Mouse (Mus musculus) limb, embryonic 14.5 days (tissue): ENCODE results near the gene Mettl16. TPM values are rescaled to one million over a fixed set of nuclear protein-coding genes. Genes with fewer than 3 reads are reported as not detected.

Source experiments
- ATAC-seq: fragments of 200-750 bp; cut with Nextera tagmentation; 2 replicates; pipeline ENCODE4 v1.8.0; 2017; ENCODE audit warnings: low read depth, moderate number of reproducible peaks, moderate TSS enrichment; ENCODE audit not compliant: low FRiP score
- DNase-seq: peaks from one replicate; pipeline ENCODE4 v3.0.0-alpha.2; 2015; ENCODE audit warnings: low spot score
- H3K27ac ChIP-seq: fragments of 300-500 bp; sonication (generic); replicated peaks from 2 replicates; pipeline ENCODE4 v1.5.1; 2014; ENCODE audit warnings: low read depth, mild to moderate bottlenecking, low read length, moderate library complexity, mixed read lengths
- H3K27me3 ChIP-seq: fragments of 300-500 bp; sonication (generic); 2 replicates; pipeline ENCODE4 v1.6.1; 2014; ENCODE audit warnings: low read length, mixed read lengths; ENCODE audit not compliant: control insufficient read depth, insufficient read depth
- H3K36me3 ChIP-seq: fragments of 300-500 bp; sonication (generic); 2 replicates; pipeline ENCODE4 v1.6.1; 2014; ENCODE audit warnings: mild to moderate bottlenecking, low read length, moderate library complexity, mixed read lengths; ENCODE audit not compliant: control insufficient read depth, insufficient read depth
- H3K4me1 ChIP-seq: fragments of 300-500 bp; sonication (generic); 2 replicates; pipeline ENCODE4 v1.6.1; 2014; ENCODE audit warnings: antibody characterized with exemption, low read length, mixed read lengths; ENCODE audit not compliant: control insufficient read depth, insufficient read depth
- H3K4me2 ChIP-seq: fragments of 300-500 bp; sonication (generic); replicated peaks from 2 replicates; pipeline ENCODE4 v1.6.1; 2014; ENCODE audit warnings: low read depth, mild to moderate bottlenecking, low read length, moderate library complexity; ENCODE audit not compliant: severe bottlenecking
- H3K4me3 ChIP-seq: fragments of 300-500 bp; sonication (generic); replicated peaks from 2 replicates; pipeline ENCODE4 v1.5.1; 2014; ENCODE audit warnings: low read length
- H3K9ac ChIP-seq: fragments of 300-500 bp; sonication (generic); 2 replicates; pipeline ENCODE4 v1.6.1; 2014; ENCODE audit warnings: mild to moderate bottlenecking, low read depth, low read length, moderate library complexity; ENCODE audit not compliant: severe bottlenecking
- H3K9me3 ChIP-seq: fragments of 300-500 bp; sonication (generic); 2 replicates; pipeline ENCODE4 v1.6.1; 2016; ENCODE audit warnings: low read length; ENCODE audit not compliant: control insufficient read depth
- POLR2A ChIP-seq: fragments of 200-500 bp; IDR thresholded peaks from 2 replicates; pipeline ENCODE4 v1.8.0; 2012; ENCODE audit warnings: inconsistent platforms, mild to moderate bottlenecking, moderate library complexity, borderline replicate concordance; ENCODE audit not compliant: insufficient read depth, insufficient read length; ENCODE audit errors: extremely low read depth
- WGBS: fragments of 180-500 bp; shearing (Covaris S2); extraction: QIAGEN DNeasy Blood & Tissue Kit; methylation state at CpG from one replicate; pipeline ENCODE4 v1.1.7; 2014; 5-methylcytosine and 5-hydroxymethylcytosine counted together
- polyA plus RNA-seq, 2 experiments: library from polyadenylated mRNA; depleted of rRNA in 1 of 2; stranded (reverse) in 1 of 2; unstranded in 1 of 2; fragments of >200 nt; fragmentation: Nextera tagmentation in 1 of 2; extraction: Ambion mirVana in 1 of 2; gene quantifications; 2 replicates each; pipeline versions ENCODE4 v1.2.1 to v1.2.3; 2012 to 2014

Mettl16 gene
- polyA plus RNA-seq, 2 experiments, result 17.0 to 30.9 TPM

GRCm38 (mm10) chr11:74767469-74767868, 3.2 kb upstream of the Mettl16 start:
- H3K4me1 ChIP-seq, result peaks cover 10% of the 10 kb centered on the region
- no peak overlapping the region for H3K9ac ChIP-seq
- no peak for TF ChIP-seq POLR2A
- ATAC-seq, result no peak
- DNase-seq, result no peak
- H3K27ac ChIP-seq, result no peak overlapping the region
- no peaks in the 10 kb centered on the region for H3K36me3 ChIP-seq
- no peaks in the 10 kb centered on the region for H3K27me3 ChIP-seq
- H3K4me3 ChIP-seq, result no peak overlapping the region
- 93% methylated on average over 4 of the region's 4 CpGs for WGBS
- H3K9me3 ChIP-seq, result no peaks in the 10 kb centered on the region
- H3K4me2 ChIP-seq, result no peak overlapping the region

- no peak for TF ChIP-seq POLR2A
- Histone ChIP-seq H3K27ac (no peak overlapping the region), H3K4me3 (no peak overlapping the region), H3K4me2 (no peak overlapping the region), H3K9ac (no peak overlapping the region), H3K36me3 (no peaks in the 10 kb centered on the region), H3K4me1 (peaks cover 10% of the 10 kb centered on the region), H3K27me3 (no peaks in the 10 kb centered on the region), H3K9me3 (no peaks in the 10 kb centered on the region)
- WGBS, result 43% methylated on average over 6 of the region's 6 CpGs
- ATAC-seq, result no peak
- no peak for DNase-seq
Measured at GRCm38 (mm10) chr11:74768045-74768444, 2.6 kb upstream of the Mettl16 start.

GRCm38 (mm10) chr11:74770037-74770436, 593 bp upstream of the Mettl16 start:
- WGBS, result 80% methylated on average over 9 of the region's 9 CpGs
- peak overlapping the region; percentile 79 for H3K4me3 ChIP-seq

GRCm38 (mm10) chr11:74771234-74771633, 604 bp downstream of the Mettl16 start:
- H3K9me3 ChIP-seq, result no peaks in the 10 kb centered on the region
- peaks cover 10% of the 10 kb centered on the region for H3K4me1 ChIP-seq
- TF ChIP-seq POLR2A, result no peak
- peak overlapping the region; percentile 90 for H3K9ac ChIP-seq
- no peak for DNase-seq
- peak overlapping the region; percentile 79 for H3K4me3 ChIP-seq
- 17% methylated on average over 8 of the region's 8 CpGs for WGBS
- ATAC-seq, result no peak
- H3K27ac ChIP-seq, result peak overlapping the region; percentile 95
- H3K4me2 ChIP-seq, result peak overlapping the region; percentile 55
- H3K36me3 ChIP-seq, result peaks cover 30% of the 10 kb centered on the region
- H3K27me3 ChIP-seq, result no peaks in the 10 kb centered on the region

More at GRCm38 (mm10) chr11:74770037-74770436, 593 bp upstream of the Mettl16 start:
- Histone ChIP-seq H3K27ac (peak overlapping the region; percentile 95; the same call in 1 of the 2 replicates), H3K9me3 (no peaks in the 10 kb centered on the region), H3K36me3 (peaks cover 18% of the 10 kb centered on the region), H3K9ac (peak overlapping the region; percentile 90), H3K4me2 (peak overlapping the region; percentile 55), H3K27me3 (no peaks in the 10 kb centered on the region), H3K4me1 (peaks cover 10% of the 10 kb centered on the region)
- TF ChIP-seq POLR2A, result no peak
- DNase-seq (no peak), ATAC-seq (no peak)

GRCm38 (mm10) chr11:74771650-74772049, 1.0 kb downstream of the Mettl16 start:
- H3K4me3 ChIP-seq, result peak overlapping the region; percentile 79
- no peak for DNase-seq
- H3K27ac ChIP-seq, result peak overlapping the region; percentile 95; the same call in 1 of the 2 replicates
- WGBS, result 74% methylated on average over 4 of the region's 4 CpGs
- peaks cover 32% of the 10 kb centered on the region for H3K36me3 ChIP-seq
- 0 out of 2 replicates have a peak overlapping the region, but pooled peaks have one; percentile 90 for H3K9ac ChIP-seq
- H3K9me3 ChIP-seq, result no peaks in the 10 kb centered on the region
- ATAC-seq, result no peak
- TF ChIP-seq POLR2A, result no peak
- peak overlapping the region; percentile 55 for H3K4me2 ChIP-seq
- H3K27me3 ChIP-seq, result no peaks in the 10 kb centered on the region
- peaks cover 10% of the 10 kb centered on the region for H3K4me1 ChIP-seq
